Mouse (Mus musculus): ENCODE measurements around the gene Oxsm.

Gene Oxsm

GRCm38 (mm10) chr14:16249171-16249874 is at the start of gene Oxsm, which contains the start of gene Ngly1:
Gene Oxsm, minus strand, starts transcription at chr14:16249808.
Gene Ngly1, plus strand, starts transcription at chr14:16249280.
- peak; percentile 91 to 97 for DNase-seq (ENCODE audit: inconsistent age in 2 of 2, low spot score in 1 of 2)

GRCm38 (mm10) chr14:16296816-16297468 is 47.3 kb upstream of the Oxsm start:
- DNase-seq (ENCODE audit: inconsistent age in 2 of 2, low spot score in 1 of 2) = no peak

GRCm38 (mm10) chr14:16293921-16294320 is 44.3 kb upstream of the Oxsm start:
- no peak for DNase-seq (ENCODE audit: inconsistent age in 2 of 2, low spot score in 1 of 2)

GRCm38 (mm10) chr14:16293015-16293414 is 43.4 kb upstream of the Oxsm start:
- no peak for DNase-seq (ENCODE audit: inconsistent age in 2 of 2, low spot score in 1 of 2)

GRCm38 (mm10) chr14:16292371-16292770 is 42.8 kb upstream of the Oxsm start:
- DNase-seq (ENCODE audit: inconsistent age in 2 of 2, low spot score in 1 of 2) = no peak

GRCm38 (mm10) chr14:16283966-16284365 is 34.4 kb upstream of the Oxsm start:
- no peak for DNase-seq (ENCODE audit: inconsistent age in 2 of 2, low spot score in 1 of 2)

- peak in 1 of 2 experiments; percentile 44 for DNase-seq (ENCODE audit: inconsistent age in 2 of 2, low spot score in 1 of 2)
Observed at GRCm38 (mm10) chr14:16279196-16279595, 29.6 kb upstream of the Oxsm start.

GRCm38 (mm10) chr14:16273677-16274076 is 24.1 kb upstream of the Oxsm start:
- no peak for DNase-seq (ENCODE audit: inconsistent age in 2 of 2, low spot score in 1 of 2)

GRCm38 (mm10) chr14:16269776-16270175 is 20.2 kb upstream of the Oxsm start:
- no peak for DNase-seq (ENCODE audit: inconsistent age in 2 of 2, low spot score in 1 of 2)

- no peak for DNase-seq (ENCODE audit: inconsistent age in 2 of 2, low spot score in 1 of 2)
Observed at GRCm38 (mm10) chr14:16267028-16267427, 17.4 kb upstream of the Oxsm start.

- no peak for DNase-seq (ENCODE audit: inconsistent age in 2 of 2, low spot score in 1 of 2)
Observed at GRCm38 (mm10) chr14:16261869-16262268, 12.3 kb upstream of the Oxsm start.

- no peak for DNase-seq (ENCODE audit: inconsistent age in 2 of 2, low spot score in 1 of 2)
Observed at GRCm38 (mm10) chr14:16260541-16260940, 10.9 kb upstream of the Oxsm start.

- DNase-seq (ENCODE audit: inconsistent age in 2 of 2, low spot score in 1 of 2) = peak in 1 of 2 experiments; percentile 76
Observed at GRCm38 (mm10) chr14:16256209-16256608, 6.6 kb upstream of the Oxsm start.

- no peak for DNase-seq (ENCODE audit: inconsistent age in 2 of 2, low spot score in 1 of 2)
Observed at GRCm38 (mm10) chr14:16255745-16256144, 6.1 kb upstream of the Oxsm start.

GRCm38 (mm10) chr14:16250099-16250498 is 491 bp upstream of the Oxsm start:
- no peak for DNase-seq (ENCODE audit: inconsistent age in 2 of 2, low spot score in 1 of 2)

- DNase-seq (ENCODE audit: inconsistent age in 2 of 2, low spot score in 1 of 2) = no peak
Observed at GRCm38 (mm10) chr14:16248603-16249157, 928 bp downstream of the Oxsm start.

GRCm38 (mm10) chr14:16248135-16248534 is 1.5 kb downstream of the Oxsm start:
- DNase-seq (ENCODE audit: inconsistent age in 2 of 2, low spot score in 1 of 2) = no peak

GRCm38 (mm10) chr14:16246340-16246912 is 3.2 kb downstream of the Oxsm start:
- DNase-seq (ENCODE audit: inconsistent age in 2 of 2, low spot score in 1 of 2) = no peak

GRCm38 (mm10) chr14:16245127-16245526 is 4.5 kb downstream of the Oxsm start:
- DNase-seq (ENCODE audit: inconsistent age in 2 of 2, low spot score in 1 of 2) = no peak

GRCm38 (mm10) chr14:16244370-16244769 is 5.2 kb downstream of the Oxsm start:
- DNase-seq (ENCODE audit: inconsistent age in 2 of 2, low spot score in 1 of 2) = no peak

- DNase-seq (ENCODE audit: inconsistent age in 2 of 2, low spot score in 1 of 2) = peak; percentile 45 to 89
Observed at GRCm38 (mm10) chr14:16243603-16244209, 5.9 kb downstream of the Oxsm start.

All from adrenal gland, adult (tissue).